Mouse (Mus musculus) c-Kit-positive CD71-positive TER-119-negative erythroid progenitor cells, embryonic 14.5 days (primary cell): ENCODE results near the gene Ezh2.
"Not testable (repeated sequence)": the region's sequence is repeated elsewhere in the genome, so short reads cannot be mapped to it uniquely, and the experiment has no call there.

Experiments used
- DNase-seq: peaks from one replicate; pipeline ENCODE4 v3.0.0-alpha.2; 2013; ENCODE audit warnings: low read depth

The Ezh2 gene

GRCm38 (mm10) chr6:47594926-47595623 is at the start of gene Ezh2:
TSS of gene Ezh2 (minus strand) at chr6:47595341.
- peak; percentile 95 for DNase-seq

DNA sequence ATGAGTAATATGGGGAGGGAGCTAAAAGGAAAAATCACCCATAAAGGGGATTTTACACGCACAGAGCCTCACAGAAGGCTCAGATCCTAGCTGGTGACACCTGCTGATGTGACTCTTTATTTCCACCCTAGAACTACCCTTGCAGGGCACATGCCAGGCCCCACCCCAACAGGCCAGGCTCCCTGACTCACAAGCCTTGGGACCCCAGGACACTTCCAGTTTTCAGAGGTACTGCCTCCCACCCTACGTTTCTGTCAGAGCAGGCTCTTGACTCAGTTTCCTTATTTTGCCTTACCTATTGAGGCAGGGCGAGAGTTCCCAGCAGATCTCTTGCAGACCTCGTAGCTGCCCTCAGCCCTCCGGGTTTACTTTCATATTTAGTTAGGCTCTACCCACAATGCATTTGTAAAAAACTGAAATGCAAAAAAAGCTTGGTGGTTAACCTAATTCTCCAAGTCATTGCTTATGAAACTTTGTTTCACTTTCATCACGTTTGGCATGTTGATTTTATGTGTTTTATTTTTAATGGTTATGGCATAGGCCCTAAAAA is 41.5 kb upstream of the Ezh2 start:
- DNase-seq: no peak

DNA sequence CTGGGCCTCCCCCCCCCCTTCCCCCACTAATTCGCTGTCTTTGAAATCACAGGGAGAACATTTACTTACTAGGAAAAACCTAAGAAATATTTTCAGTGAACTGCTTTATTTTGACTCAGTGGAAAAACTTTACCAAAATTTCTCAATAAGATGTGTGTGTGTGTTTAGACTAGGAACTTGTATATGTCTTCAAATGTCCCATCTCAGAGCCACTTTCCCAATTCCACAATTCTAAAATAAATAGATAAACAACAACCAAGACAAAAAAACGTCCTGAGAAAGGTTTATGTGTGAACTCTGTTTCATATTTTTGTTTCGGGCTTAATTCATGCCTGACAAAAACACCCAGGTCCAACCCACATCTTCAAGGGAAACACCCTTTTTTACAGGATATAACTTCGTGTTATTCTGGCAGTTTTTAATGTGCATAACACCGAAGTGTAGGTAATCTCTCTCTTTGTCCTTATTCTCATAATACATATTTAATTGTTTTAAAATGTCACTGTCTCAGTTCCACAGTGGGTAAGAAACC is 40.9 kb upstream of the Ezh2 start:
- no peak for DNase-seq

DNA sequence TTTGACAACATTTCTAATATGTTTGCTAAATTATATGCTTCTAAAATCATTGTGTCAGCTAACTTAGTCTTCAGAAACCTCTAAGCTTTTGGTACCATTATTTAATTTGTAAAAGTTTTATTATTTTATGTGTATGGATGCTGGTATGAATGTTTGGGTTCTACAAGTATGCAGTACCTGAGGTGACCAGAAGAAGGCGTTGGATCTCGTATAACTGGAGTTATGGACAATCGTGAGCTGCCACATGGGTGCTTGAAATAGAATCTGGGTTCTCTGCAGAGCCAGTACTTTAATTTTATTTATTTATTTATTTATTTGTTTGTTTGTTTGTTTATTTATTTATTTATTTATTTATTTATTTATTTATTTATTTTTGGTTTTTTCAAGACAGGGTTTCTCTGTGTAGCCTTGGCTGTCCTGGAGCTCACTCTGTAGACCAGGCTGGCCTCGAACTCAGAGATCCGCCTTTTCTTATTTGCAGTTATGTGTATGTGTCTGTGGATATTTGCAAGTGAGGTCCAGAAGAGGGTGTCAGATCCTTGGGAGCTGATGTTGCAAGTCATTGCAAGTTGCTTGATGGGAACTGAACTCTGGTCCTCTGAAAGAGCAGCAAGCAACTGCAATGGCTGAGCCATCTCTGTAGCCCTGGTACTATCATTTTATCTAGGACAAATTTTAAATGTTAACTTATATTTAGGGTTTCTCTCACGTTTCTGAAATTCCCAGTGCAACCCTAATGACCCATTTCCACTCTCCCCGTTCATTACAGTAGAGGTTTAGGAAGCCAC is 40.3 kb upstream of the Ezh2 start:
- no peak for DNase-seq

- no peak for DNase-seq
Measured at GRCm38 (mm10) chr6:47633467-47633866, 38.3 kb upstream of the Ezh2 start.

GRCm38 (mm10) chr6:47630061-47630460 is 34.9 kb upstream of the Ezh2 start:
- DNase-seq: not testable (repeated sequence)

- DNase-seq: no peak
Measured at GRCm38 (mm10) chr6:47627978-47628377, 32.8 kb upstream of the Ezh2 start.

GRCm38 (mm10) chr6:47626976-47627375 is 31.8 kb upstream of the Ezh2 start:
- DNase-seq: not testable (repeated sequence)

DNA sequence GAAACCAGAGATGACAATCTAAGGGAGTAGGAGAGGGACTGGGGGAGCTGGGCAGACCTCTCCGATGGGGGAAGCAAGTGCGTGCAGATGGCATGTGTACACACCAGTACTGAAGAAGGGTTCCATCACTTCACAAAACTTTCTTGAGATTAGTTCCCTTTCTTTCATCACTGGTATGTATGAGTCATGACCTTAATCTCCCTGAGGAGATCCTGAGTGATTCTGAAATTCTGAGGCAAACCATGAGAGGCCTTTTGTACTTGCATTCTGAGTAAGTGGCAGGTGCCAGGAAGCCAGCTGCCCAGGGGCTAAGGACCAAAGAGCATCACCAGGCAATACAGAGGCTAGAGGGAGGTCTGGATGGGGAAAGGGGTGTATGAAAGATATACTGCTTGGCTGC is 25.9 kb upstream of the Ezh2 start:
- no peak for DNase-seq

- not testable (repeated sequence) for DNase-seq
Measured at GRCm38 (mm10) chr6:47608306-47608705, 13.2 kb upstream of the Ezh2 start.

DNA sequence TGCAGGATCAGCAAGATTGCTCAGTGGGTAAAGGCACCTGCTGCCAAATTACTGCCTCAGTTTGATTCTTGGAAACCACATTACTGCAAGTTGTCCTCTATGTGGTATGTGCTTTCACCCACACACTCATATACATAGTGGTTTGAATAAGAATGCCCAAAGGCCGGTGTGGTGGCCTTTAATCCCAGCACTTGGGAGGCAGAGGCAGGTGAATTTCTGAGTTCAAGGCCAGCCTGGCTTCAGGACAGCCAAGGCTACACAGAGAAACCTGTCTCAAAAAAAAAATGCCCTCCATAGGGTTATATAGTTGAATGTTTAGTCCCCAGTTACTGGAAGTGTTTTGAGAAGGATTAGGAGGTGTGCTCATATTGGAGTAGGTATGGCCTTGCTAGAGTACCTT is 6.8 kb upstream of the Ezh2 start:
- no peak for DNase-seq

GRCm38 (mm10) chr6:47595696-47596095 is 555 bp upstream of the Ezh2 start:
- DNase-seq: peak; percentile 43

DNA sequence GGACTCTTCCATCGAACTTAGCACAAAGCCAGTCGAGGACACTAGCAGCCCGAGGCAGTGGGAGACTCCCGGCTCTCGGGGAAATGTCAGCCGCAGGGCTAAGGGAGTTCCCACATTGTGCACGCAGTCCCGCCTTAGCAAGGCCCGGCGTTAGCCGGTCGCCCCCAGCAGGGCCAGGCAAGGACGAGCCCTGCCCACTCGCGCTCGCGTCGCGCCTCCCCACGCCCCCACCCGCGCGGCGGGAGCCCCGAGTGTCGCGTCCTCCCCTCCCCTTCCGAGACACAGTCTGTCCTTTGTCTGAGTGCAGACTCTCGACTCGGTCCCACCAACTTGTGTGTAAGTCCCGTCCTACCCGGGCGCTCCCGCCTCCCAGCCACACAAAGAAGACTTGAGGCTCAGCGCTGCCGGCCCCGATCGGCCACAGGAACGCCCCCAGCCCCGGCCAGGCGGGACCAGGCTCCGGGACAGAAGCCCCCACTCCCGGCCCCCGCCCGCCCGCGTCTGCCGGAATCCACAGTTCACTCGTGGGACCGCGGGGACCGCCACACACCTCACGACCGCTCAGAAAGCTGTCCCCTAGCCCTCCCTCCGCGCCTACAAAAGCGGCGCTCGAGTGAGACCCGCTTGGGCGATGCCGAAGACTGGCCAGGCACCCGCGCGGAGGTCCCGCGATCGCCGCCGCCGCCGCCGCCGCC is 853 bp downstream of the Ezh2 start:
- peak; percentile 27 for DNase-seq

GRCm38 (mm10) chr6:47593590-47593989 is 1.6 kb downstream of the Ezh2 start:
- no peak for DNase-seq

DNA sequence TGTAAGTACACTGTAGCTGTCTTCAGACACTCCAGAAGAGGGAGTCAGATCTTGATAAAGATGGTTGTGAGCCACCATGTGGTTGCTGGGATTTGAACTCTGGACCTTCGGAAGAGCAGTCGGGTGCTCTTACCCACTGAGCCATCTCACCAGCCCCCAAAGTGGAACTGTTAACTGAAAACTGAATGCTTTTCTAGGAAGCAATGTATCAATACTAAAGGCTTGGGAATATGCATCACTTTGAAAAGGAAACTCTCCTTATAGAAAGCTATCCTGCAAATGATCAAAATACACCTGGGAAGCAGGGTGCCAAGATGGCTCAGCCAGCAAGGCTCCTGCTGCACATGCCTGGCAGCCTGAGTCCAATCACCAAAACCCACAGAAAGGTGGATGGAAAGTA is 7.8 kb downstream of the Ezh2 start:
- not testable (repeated sequence) for DNase-seq

GRCm38 (mm10) chr6:47572887-47573286 is 22.3 kb downstream of the Ezh2 start:
- no peak for DNase-seq

DNA sequence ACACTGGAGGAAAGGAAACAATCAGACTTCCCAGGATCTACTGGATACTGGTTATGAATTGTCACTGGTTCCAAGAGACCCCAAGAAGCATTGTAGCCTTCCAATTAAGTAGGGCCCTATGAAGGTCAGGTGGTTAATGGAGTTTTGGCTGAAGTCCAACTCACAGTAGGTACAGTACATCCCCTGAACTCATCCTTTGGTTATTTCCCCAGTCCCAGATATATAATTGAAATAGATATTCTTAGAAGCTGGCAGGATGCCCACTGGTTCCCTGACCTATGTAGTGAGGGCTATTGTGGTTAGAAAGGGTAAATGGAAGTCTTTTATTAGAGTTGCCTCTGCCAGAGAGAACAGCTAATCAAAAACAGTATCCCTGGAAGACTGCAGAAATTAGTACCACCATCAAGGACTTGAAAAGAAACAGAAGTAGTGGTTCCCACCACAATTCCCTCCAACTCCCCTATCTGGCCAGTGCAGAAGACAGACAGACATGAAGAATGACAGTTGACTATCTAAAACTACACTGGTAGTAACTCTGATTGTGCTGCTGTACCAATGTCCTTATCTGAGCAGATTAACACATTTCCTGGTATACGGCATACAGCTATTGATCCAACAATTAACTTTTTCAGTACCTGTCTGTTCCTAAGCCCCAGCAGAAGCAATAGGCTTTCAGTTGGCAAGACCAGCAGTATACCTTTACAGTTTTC is 29.7 kb downstream of the Ezh2 start:
- DNase-seq: peak; percentile 65

DNA sequence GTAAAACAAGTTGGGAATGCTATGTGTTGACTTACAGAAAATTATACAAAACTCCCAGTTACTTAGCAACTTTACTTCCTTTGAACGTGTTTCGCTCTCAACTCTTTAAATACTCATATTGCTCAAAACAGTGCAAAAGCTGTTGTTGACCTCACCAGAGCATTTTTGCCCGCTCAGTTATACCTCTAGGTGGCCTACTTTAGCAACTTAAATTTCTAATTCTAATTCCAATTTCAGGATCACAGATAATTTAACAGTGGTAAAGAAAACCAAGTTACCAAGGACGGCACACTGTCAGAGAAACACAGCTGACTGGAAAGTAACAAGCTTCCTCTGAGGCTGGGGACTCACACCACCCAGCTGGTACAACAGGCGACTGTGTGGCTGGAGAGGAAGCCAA is 33.7 kb downstream of the Ezh2 start:
- DNase-seq: no peak

GRCm38 (mm10) chr6:47560846-47561245 is 34.3 kb downstream of the Ezh2 start:
- DNase-seq: no peak

GRCm38 (mm10) chr6:47560407-47560806 is 34.7 kb downstream of the Ezh2 start:
- no peak for DNase-seq

DNA sequence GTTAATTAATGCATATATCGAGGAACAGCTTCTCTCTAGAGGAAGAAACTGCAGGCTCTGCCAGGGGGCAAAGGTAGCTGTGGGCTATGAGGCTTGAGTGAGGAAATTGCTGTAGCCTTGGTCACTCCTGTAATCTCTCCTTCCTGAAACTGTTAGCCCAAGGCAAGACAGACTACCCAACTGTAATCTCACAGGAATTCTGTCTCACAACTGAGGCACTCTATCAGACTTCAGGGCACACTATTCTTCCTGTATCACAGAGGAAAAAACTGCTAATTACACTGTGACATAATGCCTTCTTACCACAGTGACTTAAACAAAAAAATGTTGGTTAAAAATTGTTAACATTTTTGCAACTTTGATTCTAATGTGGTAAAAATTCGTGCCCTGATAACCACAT is 35.9 kb downstream of the Ezh2 start:
- no peak for DNase-seq

DNA sequence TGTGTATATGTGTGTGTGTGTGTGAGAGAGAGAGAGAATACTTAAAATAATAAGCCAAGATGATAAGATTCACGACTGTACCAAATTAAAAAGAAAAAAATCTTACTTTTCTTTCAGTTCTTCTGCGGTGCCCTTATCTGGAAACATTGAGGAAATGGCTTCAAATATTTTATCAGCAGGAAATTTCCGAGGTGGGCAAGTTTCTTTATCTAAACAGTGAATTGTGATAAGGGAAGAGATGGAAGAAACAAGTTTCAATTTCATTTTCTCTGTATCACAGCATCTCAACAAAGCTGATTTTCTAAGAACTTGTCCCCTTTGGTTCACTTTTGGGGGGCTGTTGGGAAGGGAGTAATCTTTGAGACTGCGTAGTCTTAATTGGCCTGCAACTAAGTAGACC is 42.9 kb downstream of the Ezh2 start:
- DNase-seq: no peak
